Mouse (Mus musculus) kidney, postnatal 14 days (tissue): ENCODE measurements around the gene Fam196b.

ENCODE experiments used
- DNase-seq: peaks from one replicate; pipeline ENCODE4 v3.0.0; 2022; ENCODE audit warnings: mixed read lengths

Fam196b gene

DNA sequence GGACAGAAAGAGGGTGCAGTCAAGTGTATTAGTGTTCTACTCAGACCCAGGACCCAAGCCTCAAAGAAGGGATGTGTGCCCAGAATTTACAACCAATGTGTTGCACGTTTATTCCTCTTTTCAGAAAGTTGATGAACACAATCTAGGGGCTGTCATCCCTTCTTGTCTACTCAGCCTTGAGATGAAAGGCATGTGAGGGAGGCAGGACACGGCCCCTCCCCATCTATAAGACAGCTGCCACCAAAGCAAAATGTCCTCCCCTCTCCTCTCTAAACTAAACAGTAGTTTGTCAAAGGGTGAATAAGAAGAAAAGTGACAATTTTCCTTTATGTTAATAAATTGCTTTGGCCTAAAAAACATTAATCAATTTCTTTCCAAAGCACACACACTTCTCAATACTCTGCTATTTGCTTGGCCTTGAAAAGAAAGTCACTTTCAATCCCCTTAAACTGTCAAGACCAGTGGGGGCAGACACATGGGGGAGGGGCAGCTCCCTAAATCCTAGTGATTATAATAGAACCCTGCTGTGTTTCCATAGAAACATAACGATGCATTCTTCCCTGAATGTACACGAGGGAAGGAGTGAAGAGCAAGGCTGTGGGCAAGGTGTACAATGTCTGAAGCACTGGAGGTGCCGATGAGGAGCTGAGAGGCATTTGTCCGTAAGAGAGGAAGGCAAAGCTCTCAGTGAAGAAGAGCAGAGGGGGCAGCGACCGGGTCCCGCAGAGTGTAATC is 101.4 kb downstream of the Fam196b start:
- DNase-seq = no peak

GRCm38 (mm10) chr11:34416619-34416979 is 102.0 kb downstream of the Fam196b start:
- DNase-seq = no peak

DNA sequence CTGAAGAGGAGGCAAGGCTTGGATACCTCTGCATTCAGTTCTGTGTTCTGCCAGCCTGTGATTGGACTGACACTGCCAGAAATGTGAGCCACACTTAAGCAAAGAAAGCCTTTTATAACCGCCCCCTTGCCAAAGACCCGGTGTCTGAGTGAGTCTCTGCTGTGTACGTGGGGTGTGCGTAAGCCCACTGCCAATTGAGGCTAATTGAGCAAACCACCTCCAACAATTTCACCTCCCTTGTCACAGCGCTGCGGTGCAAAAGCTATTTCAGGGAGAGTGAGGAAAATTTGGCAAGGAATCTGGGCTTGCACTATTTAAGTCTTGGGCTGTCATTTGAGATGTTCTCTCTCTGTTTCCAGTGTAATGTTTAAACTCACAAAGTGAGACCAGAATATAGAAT is 106.4 kb downstream of the Fam196b start:
- DNase-seq = no peak

DNA sequence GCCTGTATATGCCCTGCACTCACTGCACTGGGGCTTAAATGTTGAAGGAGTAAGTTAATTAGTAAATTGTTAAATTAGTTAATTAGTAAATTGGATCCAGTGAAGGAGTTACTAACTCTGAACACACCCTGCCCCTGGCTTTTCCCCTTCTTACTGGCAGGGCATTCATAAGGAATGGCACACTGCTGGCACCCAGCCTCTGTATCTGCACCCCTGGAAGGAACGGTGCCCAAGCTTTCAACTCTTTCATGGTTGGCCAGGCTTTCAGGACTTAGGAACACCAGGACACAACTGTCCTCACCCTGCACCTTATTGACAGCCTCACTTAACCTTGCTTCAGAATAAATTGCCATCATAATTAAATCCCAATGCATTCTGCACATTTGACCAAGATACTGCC is 109.9 kb downstream of the Fam196b start:
- DNase-seq = peak; percentile 64

DNA sequence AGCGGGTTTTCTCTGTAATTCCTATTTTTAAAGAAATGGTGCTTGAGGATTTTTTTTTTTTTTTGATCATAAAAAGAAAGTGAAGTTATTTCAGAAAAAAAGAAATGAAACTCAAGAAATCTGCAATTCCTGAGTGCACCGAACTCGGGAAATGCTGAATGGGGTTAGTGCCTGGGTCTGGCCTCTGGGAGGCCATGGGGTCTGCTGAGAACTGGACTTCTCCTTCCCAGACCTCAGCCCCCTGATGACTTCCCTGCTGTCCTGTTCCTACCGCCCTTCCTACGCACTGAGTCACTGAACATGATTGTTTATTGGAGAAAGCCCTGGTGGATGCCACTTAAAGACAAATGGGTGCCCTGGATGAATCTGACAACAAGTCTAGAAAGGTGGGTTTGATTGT is 112.6 kb downstream of the Fam196b start:
- DNase-seq = no peak

DNA sequence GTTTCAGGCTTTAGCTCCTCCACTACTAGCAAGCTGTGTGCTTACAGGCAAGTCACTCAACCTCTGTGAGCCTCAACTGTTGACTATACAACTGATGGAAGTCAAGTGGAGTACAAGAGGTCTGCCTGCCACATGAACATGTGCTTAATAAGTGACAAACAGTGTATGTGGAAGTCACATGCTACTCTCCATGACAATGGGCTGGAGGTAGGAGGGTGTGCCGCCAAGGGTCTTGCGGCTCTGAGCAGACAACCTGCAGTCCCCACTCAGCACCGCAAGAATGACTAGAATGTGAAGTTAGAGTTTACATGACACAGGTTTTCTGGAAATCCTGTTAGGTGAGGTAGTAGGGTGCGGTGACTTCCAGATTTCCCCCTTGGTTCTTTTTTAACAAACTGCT is 116.3 kb downstream of the Fam196b start:
- DNase-seq = no peak

GRCm38 (mm10) chr11:34431371-34431770 is 116.7 kb downstream of the Fam196b start:
- no peak for DNase-seq

DNA sequence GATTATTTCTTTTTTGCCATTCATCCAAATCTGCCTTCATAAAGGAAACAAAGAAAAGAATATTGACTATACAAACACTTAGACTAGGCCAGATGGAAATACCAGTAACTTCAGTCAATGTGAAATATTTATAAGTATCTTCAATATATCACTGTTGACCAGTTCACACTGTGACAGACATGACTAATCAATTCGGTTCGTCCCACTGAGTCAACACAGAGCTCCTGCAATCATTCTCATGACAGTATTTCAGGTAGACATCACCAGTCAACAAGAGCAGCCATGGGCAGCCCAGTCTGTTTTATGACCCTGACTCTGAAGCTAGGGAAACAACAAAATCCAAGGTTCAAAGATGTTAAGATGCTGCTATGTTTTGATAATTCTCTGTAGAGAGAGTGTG is 117.4 kb downstream of the Fam196b start:
- no peak for DNase-seq

GRCm38 (mm10) chr11:34437446-34437845 is 122.8 kb downstream of the Fam196b start:
- no peak for DNase-seq

- DNase-seq = no peak
Observed at GRCm38 (mm10) chr11:34438429-34438828, 123.8 kb downstream of the Fam196b start.

DNA sequence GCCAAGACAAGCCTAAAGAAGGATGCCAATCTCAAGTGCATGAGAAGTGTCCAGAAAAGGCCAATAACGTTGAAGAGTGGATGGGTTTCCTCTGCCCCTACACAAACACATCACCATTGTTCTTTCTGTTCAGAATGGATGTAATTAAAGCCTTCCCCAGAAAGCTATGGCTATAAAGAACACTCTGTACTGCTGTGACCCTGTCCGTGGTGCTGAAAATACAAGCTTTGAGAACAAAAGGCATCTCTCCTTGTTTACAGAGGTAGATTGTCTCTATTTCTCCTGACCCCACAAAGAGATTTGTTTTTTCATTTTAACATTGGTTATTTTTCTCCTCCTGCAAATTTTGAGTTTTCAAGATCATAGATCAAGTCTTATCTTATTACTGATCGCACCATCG is 133.3 kb downstream of the Fam196b start:
- DNase-seq = peak; percentile 44

GRCm38 (mm10) chr11:34449944-34450343 is 135.3 kb downstream of the Fam196b start:
- no peak for DNase-seq

- DNase-seq = no peak
Observed at GRCm38 (mm10) chr11:34467056-34467455, 152.4 kb downstream of the Fam196b start.

DNA sequence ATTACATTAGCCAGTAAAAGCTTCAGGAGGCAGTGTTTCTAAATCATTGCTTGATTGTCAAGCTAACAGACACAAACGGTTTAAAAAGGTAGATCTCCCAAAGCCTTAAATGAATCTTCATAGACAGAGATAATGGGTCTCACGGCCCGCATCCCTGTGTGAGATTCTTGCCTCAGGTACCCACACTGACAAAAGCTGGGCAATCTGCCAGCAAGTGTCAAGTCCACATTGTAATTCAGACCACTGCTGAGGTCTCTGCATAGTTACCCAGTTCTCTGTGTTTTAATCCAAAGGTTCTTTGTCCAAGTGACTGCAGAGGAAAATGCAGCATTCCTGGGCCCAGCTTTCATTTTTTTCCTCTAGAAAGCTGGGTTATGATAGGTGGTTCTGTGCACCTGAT is 153.9 kb downstream of the Fam196b start:
- peak; percentile 70 for DNase-seq

- DNase-seq = peak; percentile 69
Observed at GRCm38 (mm10) chr11:34469792-34470191, 155.2 kb downstream of the Fam196b start.
